Mouse (Mus musculus) ES-E14 (cell line): ENCODE data around the gene Ccn6. TPM values are rescaled to one million over a fixed set of nuclear protein-coding genes. Genes with fewer than 3 reads are reported as not detected.

Source experiments
- DNase-seq: peaks from one replicate; pipeline ENCODE4 v3.0.0-alpha.2; 2013; ENCODE audit warnings: low read depth, low spot score
- H3K27ac ChIP-seq: 2 replicates; pipeline ENCODE4 v1.5.1; 2012; ENCODE audit warnings: low read depth, mild to moderate bottlenecking, low read length, moderate library complexity, mixed read lengths; ENCODE audit not compliant: poor library complexity, insufficient read depth, severe bottlenecking
- H3K36me3 ChIP-seq: 2 replicates; pipeline ENCODE4 v1.6.1; 2012; ENCODE audit warnings: mild to moderate bottlenecking, low read length, moderate library complexity, mixed read lengths; ENCODE audit not compliant: control insufficient read depth, poor library complexity, insufficient read depth, severe bottlenecking
- H3K4me1 ChIP-seq, 2 experiments: fragments of 150-350 bp in 1 of 2; sonication (generic) in 1 of 2; 2 replicates each; pipeline ENCODE4 v1.6.1; 2012; ENCODE audit warnings: low read length in 2 of 2, mild to moderate bottlenecking in 1 of 2, mixed read lengths in 1 of 2; ENCODE audit not compliant: control insufficient read depth in 2 of 2, insufficient read depth in 2 of 2, poor library complexity in 1 of 2
- H3K4me3 ChIP-seq, 2 experiments: fragments of 150-350 bp in 1 of 2; sonication (generic) in 1 of 2; 2 replicates each; pipeline ENCODE4 v1.5.1; 2012; ENCODE audit warnings: low read length in 2 of 2, low read depth in 1 of 2, mild to moderate bottlenecking in 1 of 2, mixed read lengths in 1 of 2; ENCODE audit not compliant: insufficient read depth in 1 of 2, poor library complexity in 1 of 2, severe bottlenecking in 1 of 2
- H3K9ac ChIP-seq: 2 replicates; pipeline ENCODE4 v1.6.1; 2012; ENCODE audit warnings: low read depth, mild to moderate bottlenecking, low read length, mixed read lengths; ENCODE audit not compliant: poor library complexity, insufficient read depth, severe bottlenecking
- H3K9me3 ChIP-seq: fragments of 150-350 bp; sonication (generic); 2 replicates; pipeline ENCODE4 v1.6.1; 2012; ENCODE audit warnings: low read depth, mild to moderate bottlenecking, low read length; ENCODE audit not compliant: control insufficient read depth, insufficient read depth
- CHD2 ChIP-seq: IDR thresholded peaks from 2 replicates; pipeline ENCODE4 v1.6.1; 2014; ENCODE audit warnings: mild to moderate bottlenecking, low read depth, low read length, inconsistent platforms
- HCFC1 ChIP-seq: IDR thresholded peaks from 2 replicates; pipeline ENCODE4 v1.6.1; 2012; ENCODE audit warnings: low read length, inconsistent platforms, borderline replicate concordance; ENCODE audit not compliant: insufficient read depth
- MAFK ChIP-seq: IDR thresholded peaks from 2 replicates; pipeline ENCODE4 v1.6.1; 2014; ENCODE audit warnings: mild to moderate bottlenecking, low read depth, low read length, inconsistent platforms; ENCODE audit not compliant: insufficient read depth
- ZC3H11A ChIP-seq: IDR thresholded peaks from 2 replicates; pipeline ENCODE4 v1.6.1; 2012; ENCODE audit warnings: low read depth, mild to moderate bottlenecking, inconsistent platforms, low read length, borderline replicate concordance
- ZNF384 ChIP-seq: IDR thresholded peaks from 2 replicates; pipeline ENCODE4 v1.6.1; 2012; ENCODE audit warnings: low read depth, low read length, inconsistent platforms
- in situ Hi-C, 2 experiments: fragments of 600-800 bp; cut with MboI; formaldehyde crosslinking; loops; one replicate each; pipeline ENCODE4 v1.15.1; 2025; ENCODE audit warnings: low sequenced_read_pairs in 2 of 2, inconsistent platforms in 1 of 2; ENCODE audit not compliant: unreplicated experiment in 2 of 2
- total RNA-seq: library from RNA; depleted of rRNA; stranded (reverse); fragments of 300-350 nt; gene quantifications from 2 replicates; pipeline ENCODE4 v1.2.3, GENCODE M21; 2012

Ccn6 gene
- total RNA-seq, 1 experiment = not detected

DNA sequence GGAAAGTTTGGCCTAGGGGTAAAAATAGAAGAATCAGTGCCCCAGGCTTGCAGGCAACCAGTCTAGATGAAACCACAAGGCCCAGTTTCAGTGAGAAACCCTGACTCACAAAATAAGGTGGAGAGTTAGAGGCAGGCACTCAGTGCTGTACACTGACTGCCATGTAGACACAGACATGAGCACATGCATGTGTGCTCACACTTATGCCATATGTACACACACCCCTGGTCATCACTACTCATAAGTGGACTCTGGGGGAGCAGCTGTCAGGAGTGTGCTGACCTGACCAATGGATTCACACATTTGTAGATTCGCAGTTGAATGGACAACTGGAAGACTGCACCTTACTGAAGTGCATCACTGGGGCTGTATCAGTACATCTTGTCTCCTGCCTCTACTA is 2.2 kb downstream of the Ccn6 start:
- H3K4me1 ChIP-seq = peaks cover 2 to 6% of the 10 kb centered on the region in 2 experiments; a peak in 3 of 4 replicates
- in situ Hi-C loops = no loop called here
- no peak overlapping the region for H3K9ac ChIP-seq
- no peaks in the 10 kb centered on the region for H3K9me3 ChIP-seq
- DNase-seq = no peak
- H3K4me3 ChIP-seq = no peak overlapping the region
- H3K36me3 ChIP-seq = no peaks in the 10 kb centered on the region
- TF ChIP-seq ZNF384 (no peak), HCFC1 (no peak), CHD2 (no peak), ZC3H11A (no peak)
- no peak overlapping the region for H3K27ac ChIP-seq

DNA sequence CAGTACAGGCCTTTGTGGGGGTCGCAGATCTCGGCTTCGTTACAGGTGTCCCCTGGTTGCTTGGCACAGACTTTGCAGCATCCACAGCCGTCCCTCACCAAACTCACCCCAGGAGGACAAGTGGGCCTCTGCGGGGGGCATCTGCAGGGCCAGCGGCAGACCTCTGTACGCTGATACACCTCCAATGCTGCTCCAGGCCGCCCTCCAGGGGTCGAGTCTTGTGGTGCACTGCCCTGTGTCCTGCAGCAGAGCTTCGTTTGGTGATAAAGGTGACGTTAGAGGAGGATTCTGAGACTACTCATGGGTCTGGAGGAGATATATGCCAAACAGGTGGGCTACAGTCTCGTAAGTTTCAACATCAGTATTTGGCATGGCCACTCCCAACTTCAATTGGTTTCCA is 5.3 kb downstream of the Ccn6 start:
- H3K9me3 ChIP-seq = no peaks in the 10 kb centered on the region
- H3K9ac ChIP-seq = no peak overlapping the region
- no peaks in the 10 kb centered on the region for H3K36me3 ChIP-seq
- no peak for DNase-seq
- peak overlapping the region in 1 of 2 experiments; percentile 28; a peak in 1 of 4 replicates for H3K4me3 ChIP-seq
- H3K4me1 ChIP-seq = peaks cover 3 to 8% of the 10 kb centered on the region in 2 experiments; a peak in 1 of 4 replicates
- TF ChIP-seq HCFC1 (no peak), ZC3H11A (no peak), ZNF384 (no peak), CHD2 (no peak), MAFK (no peak)
- no peak overlapping the region for H3K27ac ChIP-seq
- in situ Hi-C loops = no loop called here

DNA sequence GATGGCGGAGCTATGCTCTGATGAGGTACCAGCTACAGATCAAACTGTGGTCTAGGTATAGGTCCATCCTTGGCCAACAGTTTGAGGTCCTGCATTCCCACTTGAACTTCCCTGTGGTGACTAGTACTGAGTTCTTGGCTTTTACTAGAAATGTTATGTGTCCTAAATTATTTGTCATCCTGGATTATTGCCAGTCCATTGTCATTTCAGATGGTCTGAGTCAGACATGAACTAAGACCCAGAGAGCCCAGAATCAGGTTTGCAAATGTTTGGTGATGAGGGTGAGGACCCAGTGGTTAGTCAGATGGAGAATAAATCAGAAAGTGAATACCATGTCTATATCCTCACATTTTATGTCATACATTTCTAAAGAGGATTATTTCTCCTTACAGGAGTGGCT is 6.3 kb downstream of the Ccn6 start:
- in situ Hi-C loops = no loop called here
- Histone ChIP-seq H3K36me3 (no peaks in the 10 kb centered on the region), H3K9me3 (no peaks in the 10 kb centered on the region), H3K9ac (no peak overlapping the region), H3K27ac (no peak overlapping the region), H3K4me1 (peaks cover 3 to 8% of the 10 kb centered on the region in 2 experiments; a peak in 1 of 4 replicates), H3K4me3 (no peak overlapping the region)
- DNase-seq = no peak
- TF ChIP-seq CHD2 = no peak
- TF ChIP-seq HCFC1 = no peak
- TF ChIP-seq MAFK = no peak
- TF ChIP-seq ZC3H11A = no peak
- no peak for TF ChIP-seq ZNF384

DNA sequence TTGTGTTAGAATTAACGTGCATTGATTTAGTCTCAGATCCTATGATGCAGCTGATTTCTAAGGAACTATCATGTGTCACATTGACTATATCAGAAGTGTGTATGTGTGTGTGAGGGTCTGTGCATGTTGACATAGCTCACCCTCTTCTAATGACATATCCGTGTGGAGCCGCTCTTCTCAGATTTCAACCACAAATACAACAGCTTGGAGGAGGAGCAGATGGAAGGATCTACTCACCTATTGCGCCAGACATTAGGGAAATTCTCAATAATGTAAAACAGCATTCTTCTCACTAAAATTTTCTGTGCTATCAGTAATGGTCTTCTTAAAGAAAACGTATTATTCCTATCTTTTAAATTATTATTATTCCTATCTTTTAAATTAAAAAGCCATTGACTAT is 6.9 kb downstream of the Ccn6 start:
- TF ChIP-seq CHD2 (no peak), MAFK (no peak), ZC3H11A (no peak), ZNF384 (no peak), HCFC1 (no peak)
- Histone ChIP-seq H3K4me3 (no peak overlapping the region), H3K4me1 (peaks cover 3 to 8% of the 10 kb centered on the region in 2 experiments; a peak in 1 of 4 replicates), H3K9me3 (no peaks in the 10 kb centered on the region), H3K36me3 (no peaks in the 10 kb centered on the region), H3K27ac (no peak overlapping the region), H3K9ac (no peak overlapping the region)
- in situ Hi-C loops = no loop called here
- no peak for DNase-seq

DNA sequence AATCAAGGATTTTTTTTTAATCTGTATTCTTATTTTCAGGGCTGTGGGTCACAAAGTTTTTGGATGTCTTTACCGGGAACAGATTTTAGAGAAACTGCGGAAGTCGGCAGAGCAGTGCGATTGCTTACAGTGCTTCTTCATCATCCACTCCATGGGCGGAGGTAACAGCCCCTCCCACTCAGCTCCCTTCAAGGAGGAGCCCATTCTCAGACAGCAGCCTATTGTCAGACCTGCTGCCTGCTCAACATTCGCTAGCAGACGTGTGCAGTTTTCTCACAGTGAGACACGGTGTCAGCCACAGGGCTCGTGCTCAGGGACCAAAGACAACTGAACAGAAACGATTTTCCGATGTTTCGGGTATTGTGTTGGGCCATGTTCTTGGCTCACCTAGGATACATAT is 21.4 kb downstream of the Ccn6 start:
- H3K4me1 ChIP-seq = no peaks in the 10 kb centered on the region
- no peak for DNase-seq
- no peaks in the 10 kb centered on the region for H3K9me3 ChIP-seq
- H3K27ac ChIP-seq = no peak overlapping the region
- no peak overlapping the region for H3K4me3 ChIP-seq
- TF ChIP-seq ZNF384 (no peak), HCFC1 (no peak), ZC3H11A (no peak), CHD2 (no peak), MAFK (no peak)
- in situ Hi-C loops = no loop called here
- H3K9ac ChIP-seq = no peak overlapping the region
- peaks cover 31% of the 10 kb centered on the region for H3K36me3 ChIP-seq
